ENCODE assay signal across 9 mouse cellular contexts in the genomic region with DNA sequence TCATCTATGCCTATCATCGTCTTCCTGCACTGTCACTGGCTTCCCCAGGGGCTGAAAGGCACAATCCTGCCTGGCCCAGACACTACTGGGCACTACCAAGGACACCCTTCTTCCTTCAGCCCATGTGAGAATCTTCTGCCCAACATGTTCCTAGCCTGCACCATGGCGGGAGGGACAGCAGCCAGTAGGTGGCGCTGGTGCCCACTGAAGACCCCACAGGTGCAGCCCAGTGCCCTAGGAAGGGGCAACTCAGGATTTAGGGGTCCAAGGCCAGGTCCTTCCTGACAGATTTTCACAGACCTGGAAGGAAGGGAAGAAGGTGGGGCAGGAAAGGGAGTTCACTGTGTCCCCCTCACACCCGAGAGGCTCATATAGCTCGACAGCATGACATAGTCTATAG. TPM values are rescaled to one million over a fixed set of nuclear protein-coding genes. Genes with fewer than 3 reads are reported as not detected.
DNase-seq lines count a peak whose midpoint lies in the region; ATAC-seq lines count a peak whose summit lies in the region.
"Had no signal": no experiment of that assay in that cellular context is flagged by ENCODE, and none has a peak within 500 bp of the region (broad histone marks: within the 10 kb centered on the region; RNA-seq: fewer than 3 reads in every experiment).

No protein-coding gene starts in this region.

- WGBS in midbrain, embryonic 13.5 days: 38% methylated on average over 5 of the region's 5 CpGs

- H3K27me3 ChIP-seq in midbrain, embryonic 13.5 days: peaks cover 11% of the 10 kb centered on the region; the same call in 1 of the 2 replicates

- intact Hi-C loops in heart, postnatal 25 days (cut with DNase I): loop anchor here (10.0 kb wide), 1 partner anchor 510 kb away; no protein-coding TSS in a partner anchor
- intact Hi-C loops in left cerebral cortex, postnatal 36 days (cut with DNase I): loop anchor here (5.0 kb wide), 2 partner anchors 83 to 348 kb away; partner anchors contain the start of gene Tspan18

- H3K36me3 ChIP-seq in midbrain, embryonic 13.5 days: no peaks in the 10 kb centered on the region
- H3K36me3 ChIP-seq: limb, embryonic 12.5 days had no signal

- no peak overlapping the region for H3K9ac ChIP-seq in midbrain, embryonic 13.5 days (replicated peaks)
- H3K9ac ChIP-seq: limb, embryonic 12.5 days had no signal

- no peaks in the 10 kb centered on the region for H3K9me3 ChIP-seq in midbrain, embryonic 13.5 days
- H3K9me3 ChIP-seq: limb, embryonic 12.5 days had no signal

- peak; percentile 57 for DNase-seq in heart, postnatal 4 days
- no peak for DNase-seq in heart, postnatal 25 days (ENCODE audit: low spot score)
- peak; percentile 60 for DNase-seq in CD4-positive helper T cell, adult 2 months (ENCODE audit: low read depth, low spot score)
- DNase-seq in adrenal gland, adult 2 months: peak; percentile 45
- DNase-seq in kidney, postnatal 10 days: peak; percentile 74
- peak; percentile 61 to 81 for DNase-seq in thymus, postnatal 10 days (ENCODE audit: low spot score in 2 of 2)
- DNase-seq in left cerebral cortex, postnatal 36 days (ENCODE audit: low spot score in 2 of 2): no peak

- H3K4me3 ChIP-seq in midbrain, embryonic 13.5 days (replicated peaks): no peak overlapping the region
- H3K4me3 ChIP-seq: limb, embryonic 12.5 days had no signal

- 0 out of 2 replicates have a peak, but pooled peaks have one; percentile 10 for ATAC-seq in midbrain, embryonic 13.5 days

- H3K4me1 ChIP-seq in midbrain, embryonic 13.5 days (replicated peaks): peaks cover 16% of the 10 kb centered on the region

- no peak overlapping the region for H3K4me2 ChIP-seq in midbrain, embryonic 13.5 days (replicated peaks)
- H3K4me2 ChIP-seq: limb, embryonic 12.5 days had no signal

- H3K27ac ChIP-seq in midbrain, embryonic 13.5 days: no peak overlapping the region
- H3K27ac ChIP-seq: limb, embryonic 12.5 days had no signal

RNA-seq across cellular contexts. Expression of gene Cd82, which starts 47.7 kb away (rescaled TPM):
- total RNA-seq in heart, postnatal 4 days (2021): 10 to 100 TPM; 18.4 to 19.7 TPM
- 10 to 100 TPM; 11.9 to 12.6 TPM for total RNA-seq in heart, postnatal 25 days (2021)
- 10 to 100 TPM; 58.9 to 83.2 TPM for total RNA-seq in adrenal gland, adult 2 months (2021)
- 125 and 137 TPM in 2 replicates for polyA plus RNA-seq in adrenal gland, adult 2 months (2012; rRNA removed)
- 12.6 and 16.2 TPM in 2 replicates for polyA plus RNA-seq in midbrain, embryonic 13.5 days (2015; fragmentation: Nextera tagmentation; extraction: Ambion mirVana)
- 10 to 100 TPM; 16.7 to 19.4 TPM for total RNA-seq in left cerebral cortex, postnatal 36 days (2021)

Comparison
In these comparisons a context has a peak if more than half of its experiments do, and no peak if none do; other contexts are left out.
1. DNase-seq: peak in heart, postnatal 4 days (single experiment), CD4-positive helper T cell, adult 2 months (single experiment), adrenal gland, adult 2 months (single experiment), kidney, postnatal 10 days (single experiment) and thymus, postnatal 10 days (2 of 2); none in heart, postnatal 25 days (single experiment) and left cerebral cortex, postnatal 36 days (0 of 2).